Mouse (Mus musculus) cerebellum, adult (tissue): ENCODE results near the gene Nr2f1.

Source experiments
- ATAC-seq: cut with Nextera tagmentation; 2 replicates; pipeline ENCODE4 v1.9.2; 2017; ENCODE audit warnings: mild to moderate bottlenecking, moderate library complexity, mixed read lengths; ENCODE audit not compliant: insufficient number of reproducible peaks, low FRiP score, low TSS enrichment

Nr2f1 gene

GRCm38 (mm10) chr13:78200991-78201870, 1.7 kb upstream of the Nr2f1 start:
- peak; percentile 57 for ATAC-seq

GRCm38 (mm10) chr13:78200407-78200806, 850 bp upstream of the Nr2f1 start:
- peak; percentile 23 for ATAC-seq

- no peak for ATAC-seq
These were observed 501 bp downstream of the Nr2f1 start for GRCm38 (mm10) chr13:78198871-78199641.

GRCm38 (mm10) chr13:78198391-78198870, 1.1 kb downstream of the Nr2f1 start:
- no peak for ATAC-seq

- ATAC-seq = no peak
These were observed 1.7 kb downstream of the Nr2f1 start for GRCm38 (mm10) chr13:78197819-78198390.

GRCm38 (mm10) chr13:78197286-78197818, 2.2 kb downstream of the Nr2f1 start:
- ATAC-seq = no peak

GRCm38 (mm10) chr13:78196236-78196796, 3.2 kb downstream of the Nr2f1 start:
- ATAC-seq = no peak

- ATAC-seq = no peak
These were observed 3.9 kb downstream of the Nr2f1 start for GRCm38 (mm10) chr13:78195601-78196115.

- peak; percentile 54 for ATAC-seq
These were observed 4.5 kb downstream of the Nr2f1 start for GRCm38 (mm10) chr13:78194850-78195600.

GRCm38 (mm10) chr13:78194135-78194849, 5.3 kb downstream of the Nr2f1 start:
- 0 out of 2 replicates have a peak, but pooled peaks have one; percentile 2 for ATAC-seq

- ATAC-seq = no peak
These were observed 6.3 kb downstream of the Nr2f1 start for GRCm38 (mm10) chr13:78193211-78193610.

- ATAC-seq = no peak
These were observed 10.0 kb downstream of the Nr2f1 start for GRCm38 (mm10) chr13:78189586-78189985.

GRCm38 (mm10) chr13:78187833-78188232, 11.7 kb downstream of the Nr2f1 start:
- no peak for ATAC-seq

GRCm38 (mm10) chr13:78186340-78186946, 13.1 kb downstream of the Nr2f1 start:
- ATAC-seq = no peak

- ATAC-seq = no peak
These were observed 14.6 kb downstream of the Nr2f1 start for GRCm38 (mm10) chr13:78184786-78185466.

- ATAC-seq = no peak
These were observed 15.6 kb downstream of the Nr2f1 start for GRCm38 (mm10) chr13:78183986-78184385.

GRCm38 (mm10) chr13:78183004-78183403, 16.6 kb downstream of the Nr2f1 start:
- no peak for ATAC-seq
